Mouse (Mus musculus) ovary, postnatal 10 days (tissue): Measurements from ENCODE around the gene Gm20388.

Experiments used
- DNase-seq: peaks from one replicate; pipeline ENCODE4 v3.0.0; 2022; ENCODE audit warnings: low spot score

The Gm20388 gene

GRCm38 (mm10) chr8:120371725-120372457, 461.2 kb downstream of the Gm20388 start:
- DNase-seq = no peak

- no peak for DNase-seq
Measured at GRCm38 (mm10) chr8:120372684-120373083, 462.0 kb downstream of the Gm20388 start.

- no peak for DNase-seq
Measured at GRCm38 (mm10) chr8:120373621-120374020, 463.0 kb downstream of the Gm20388 start.

- no peak for DNase-seq
Measured at GRCm38 (mm10) chr8:120374070-120374469, 463.4 kb downstream of the Gm20388 start.

- no peak for DNase-seq
Measured at GRCm38 (mm10) chr8:120374514-120374913, 463.9 kb downstream of the Gm20388 start.

- no peak for DNase-seq
Measured at GRCm38 (mm10) chr8:120375170-120375569, 464.5 kb downstream of the Gm20388 start.

- DNase-seq = no peak
Measured at GRCm38 (mm10) chr8:120376215-120376614, 465.6 kb downstream of the Gm20388 start.

GRCm38 (mm10) chr8:120376847-120377802, 466.5 kb downstream of the Gm20388 start:
- no peak for DNase-seq

GRCm38 (mm10) chr8:120377803-120378189, 467.2 kb downstream of the Gm20388 start:
- DNase-seq = no peak

GRCm38 (mm10) chr8:120378306-120378705, 467.7 kb downstream of the Gm20388 start:
- DNase-seq = no peak

GRCm38 (mm10) chr8:120379015-120379414, 468.4 kb downstream of the Gm20388 start:
- no peak for DNase-seq

GRCm38 (mm10) chr8:120381865-120382264, 471.2 kb downstream of the Gm20388 start:
- DNase-seq = no peak

- peak; percentile 59 for DNase-seq
Measured at GRCm38 (mm10) chr8:120382436-120383203, 472.0 kb downstream of the Gm20388 start.

- no peak for DNase-seq
Measured at GRCm38 (mm10) chr8:120383204-120383560, 472.5 kb downstream of the Gm20388 start.

GRCm38 (mm10) chr8:120383713-120384112, 473.1 kb downstream of the Gm20388 start:
- no peak for DNase-seq

- DNase-seq = no peak
Measured at GRCm38 (mm10) chr8:120384745-120385144, 474.1 kb downstream of the Gm20388 start.

- DNase-seq = no peak
Measured at GRCm38 (mm10) chr8:120388246-120388645, 477.6 kb downstream of the Gm20388 start.

- no peak for DNase-seq
Measured at GRCm38 (mm10) chr8:120390598-120390997, 480.0 kb downstream of the Gm20388 start.

GRCm38 (mm10) chr8:120391856-120392255, 481.2 kb downstream of the Gm20388 start:
- no peak for DNase-seq

- DNase-seq = no peak
Measured at GRCm38 (mm10) chr8:120393085-120393484, 482.4 kb downstream of the Gm20388 start.

GRCm38 (mm10) chr8:120393871-120394275, 483.2 kb downstream of the Gm20388 start:
- no peak for DNase-seq

GRCm38 (mm10) chr8:120395892-120396291, 485.3 kb downstream of the Gm20388 start:
- DNase-seq = no peak
